10 mouse cellular contexts compared by ENCODE assay signal in genomic region chr5:124074845-124075307, GRCm38 (mm10). TPM values are rescaled to one million over a fixed set of nuclear protein-coding genes. Genes with fewer than 3 reads are reported as not detected.
DNase-seq lines count a peak whose midpoint lies in the region; ATAC-seq lines count a peak whose summit lies in the region.
"Had no signal": no experiment of that assay in that cellular context is flagged by ENCODE, and none has a peak within 500 bp of the region (broad histone marks: within the 10 kb centered on the region; RNA-seq: fewer than 3 reads in every experiment).

No protein-coding gene starts in this region.

- H3K9me3 ChIP-seq in stomach, embryonic 16.5 days (replicated peaks; ENCODE audit: control insufficient read depth, low read length), result no peaks in the 10 kb centered on the region
- H3K9me3 ChIP-seq: forebrain, embryonic 12.5 days; neural tube, embryonic 12.5 days had no signal

- 28% methylated on average over 10 of the region's 10 CpGs for WGBS in stomach, embryonic 16.5 days

- peak; percentile 88 for ATAC-seq in activated CD4-positive, CD25-positive, alpha-beta regulatory T cell, adult 4 months
- peak; percentile 92 for ATAC-seq in inflammation-experienced regulatory T-cells, adult 6 months
- ATAC-seq in stomach, embryonic 16.5 days (ENCODE audit: insufficient read depth, low FRiP score), result no peak
- no peak for ATAC-seq in cerebellum, adult (ENCODE audit: insufficient number of reproducible peaks, low FRiP score, low TSS enrichment)

- no peak overlapping the region for H3K9ac ChIP-seq in stomach, embryonic 16.5 days (ENCODE audit: low read length)
- H3K9ac ChIP-seq: forebrain, embryonic 12.5 days; neural tube, embryonic 12.5 days had no signal

- H3K27ac ChIP-seq in stomach, embryonic 16.5 days (ENCODE audit: low read length), result peak overlapping the region; percentile 71; the same call in 1 of the 2 replicates
- H3K27ac ChIP-seq: forebrain, embryonic 12.5 days; neural tube, embryonic 12.5 days had no signal

- H3K36me3 ChIP-seq in stomach, embryonic 16.5 days (ENCODE audit: control insufficient read depth, insufficient read depth, low read length), result no peaks in the 10 kb centered on the region
- H3K36me3 ChIP-seq: forebrain, embryonic 12.5 days; neural tube, embryonic 12.5 days had no signal

- no peak overlapping the region for H3K4me3 ChIP-seq in stomach, embryonic 16.5 days (replicated peaks; ENCODE audit: low read length)
- H3K4me3 ChIP-seq: forebrain, embryonic 12.5 days; neural tube, embryonic 12.5 days had no signal

- H3K4me2 ChIP-seq in stomach, embryonic 16.5 days (ENCODE audit: low read depth, low read length), result no peak overlapping the region
- H3K4me2 ChIP-seq: forebrain, embryonic 12.5 days; neural tube, embryonic 12.5 days had no signal

- peaks cover 15% of the 10 kb centered on the region for H3K4me1 ChIP-seq in stomach, embryonic 16.5 days (ENCODE audit: control insufficient read depth, insufficient read depth, low read length)

- no peaks in the 10 kb centered on the region for H3K27me3 ChIP-seq in stomach, embryonic 16.5 days (ENCODE audit: control insufficient read depth, insufficient read depth, low read length)
- H3K27me3 ChIP-seq: forebrain, embryonic 12.5 days; neural tube, embryonic 12.5 days had no signal

- peak; percentile 40 for DNase-seq in kidney, postnatal 14 days
- DNase-seq in kidney, postnatal 36 days, result no peak
- DNase-seq in left cerebral cortex, adult 9 months (ENCODE audit: low spot score in 2 of 2), result no peak
- DNase-seq in c-Kit-positive CD71-positive TER-119-positive erythroid progenitor cells, embryonic 14.5 days (ENCODE audit: low spot score), result no peak

RNA-seq across cellular contexts. Expression of gene Abcb9, which starts 20.7 kb away (rescaled TPM):
- 10 to 100 TPM; 12.0 to 23.4 TPM for polyA plus RNA-seq in activated CD4-positive, CD25-positive, alpha-beta regulatory T cell, adult 4 months (2017; shearing (Covaris generic))
- polyA plus RNA-seq in inflammation-experienced regulatory T-cells, adult 6 months (2017; shearing (Covaris generic)), result 10 to 100 TPM; 13.2 to 23.3 (median 16.7) TPM
- polyA plus RNA-seq in stomach, embryonic 16.5 days (2015; fragmentation: Nextera tagmentation; extraction: Ambion mirVana), result 3.2 and 3.7 TPM in 2 replicates

RNA-seq across cellular contexts. Expression of gene Ogfod2, which starts 37.2 kb away (rescaled TPM):
- polyA plus RNA-seq in activated CD4-positive, CD25-positive, alpha-beta regulatory T cell, adult 4 months (2017; shearing (Covaris generic)), result 10 to 100 TPM; 16.3 to 21.2 TPM
- polyA plus RNA-seq in inflammation-experienced regulatory T-cells, adult 6 months (2017; shearing (Covaris generic)), result 10 to 100 TPM; 16.0 to 23.0 (median 22.9) TPM
- 27.7 and 30.2 TPM in 2 replicates for polyA plus RNA-seq in stomach, embryonic 16.5 days (2015; fragmentation: Nextera tagmentation; extraction: Ambion mirVana)

RNA-seq across cellular contexts. Expression of gene Arl6ip4, which starts 41.0 kb away (rescaled TPM):
- 10 to 100 TPM; 59.1 to 76.7 TPM for polyA plus RNA-seq in activated CD4-positive, CD25-positive, alpha-beta regulatory T cell, adult 4 months (2017; shearing (Covaris generic))
- polyA plus RNA-seq in inflammation-experienced regulatory T-cells, adult 6 months (2017; shearing (Covaris generic)), result 10 to 100 TPM; 55.1 to 59.0 (median 56.1) TPM
- polyA plus RNA-seq in stomach, embryonic 16.5 days (2015; fragmentation: Nextera tagmentation; extraction: Ambion mirVana), result 76.1 and 81.6 TPM in 2 replicates

RNA-seq across cellular contexts. Expression of gene Vps37b, which starts 42.8 kb away (rescaled TPM):
- polyA plus RNA-seq in activated CD4-positive, CD25-positive, alpha-beta regulatory T cell, adult 4 months (2017; shearing (Covaris generic)), result 10 to 100 TPM; 17.6 to 22.8 TPM
- polyA plus RNA-seq in inflammation-experienced regulatory T-cells, adult 6 months (2017; shearing (Covaris generic)), result 10 to 100 TPM; 18.4 to 21.9 (median 18.7) TPM
- polyA plus RNA-seq in stomach, embryonic 16.5 days (2015; fragmentation: Nextera tagmentation; extraction: Ambion mirVana), result 39.6 and 44.4 TPM in 2 replicates

Comparison
In these comparisons a context has a peak if more than half of its experiments do, and no peak if none do; other contexts are left out.
1. ATAC-seq: peak in activated CD4-positive, CD25-positive, alpha-beta regulatory T cell, adult 4 months (single experiment) and inflammation-experienced regulatory T-cells, adult 6 months (single experiment); none in stomach, embryonic 16.5 days (single experiment) and cerebellum, adult (single experiment).